Mouse (Mus musculus): ENCODE measurements around the gene Uqcc2.

Uqcc2 gene

GRCm38 (mm10) chr17:27154256-27154655, 20.5 kb upstream of the Uqcc2 start:
- no peak for DNase-seq

- peak; percentile 70 for DNase-seq
These were observed 20.1 kb upstream of the Uqcc2 start for GRCm38 (mm10) chr17:27153773-27154193.

GRCm38 (mm10) chr17:27152976-27153723, 19.4 kb upstream of the Uqcc2 start:
- DNase-seq: peak; percentile 23

- DNase-seq: peak; percentile 49
These were observed 17.7 kb upstream of the Uqcc2 start for GRCm38 (mm10) chr17:27151411-27151810.

GRCm38 (mm10) chr17:27150871-27151270, 17.2 kb upstream of the Uqcc2 start:
- DNase-seq: no peak

GRCm38 (mm10) chr17:27146323-27146923, 12.7 kb upstream of the Uqcc2 start:
- no peak for DNase-seq

- no peak for DNase-seq
These were observed 10.4 kb upstream of the Uqcc2 start for GRCm38 (mm10) chr17:27144152-27144551.

GRCm38 (mm10) chr17:27141971-27142450, 8.3 kb upstream of the Uqcc2 start:
- DNase-seq: no peak

- no peak for DNase-seq
These were observed 6.5 kb upstream of the Uqcc2 start for GRCm38 (mm10) chr17:27140262-27140661.

- peak; percentile 73 for DNase-seq
These were observed 5.6 kb upstream of the Uqcc2 start for GRCm38 (mm10) chr17:27139304-27139703.

- DNase-seq: no peak
These were observed 4.7 kb upstream of the Uqcc2 start for GRCm38 (mm10) chr17:27138396-27138795.

GRCm38 (mm10) chr17:27134715-27135114, 999 bp upstream of the Uqcc2 start:
- no peak for DNase-seq

- no peak for DNase-seq
These were observed 471 bp upstream of the Uqcc2 start for GRCm38 (mm10) chr17:27134187-27134586.

- no peak for DNase-seq
These were observed 1.5 kb downstream of the Uqcc2 start for GRCm38 (mm10) chr17:27132238-27132637.

- no peak for DNase-seq
These were observed 2.5 kb downstream of the Uqcc2 start for GRCm38 (mm10) chr17:27131240-27131665.

GRCm38 (mm10) chr17:27130246-27130645, 3.5 kb downstream of the Uqcc2 start:
- no peak for DNase-seq

- DNase-seq: no peak
These were observed 3.9 kb downstream of the Uqcc2 start for GRCm38 (mm10) chr17:27129819-27130218.

- no peak for DNase-seq
These were observed 4.4 kb downstream of the Uqcc2 start for GRCm38 (mm10) chr17:27129291-27129690.

GRCm38 (mm10) chr17:27128189-27128588, 5.5 kb downstream of the Uqcc2 start:
- DNase-seq: no peak

- no peak for DNase-seq
These were observed 6.7 kb downstream of the Uqcc2 start for GRCm38 (mm10) chr17:27126974-27127373.

GRCm38 (mm10) chr17:27125669-27126202, 8.0 kb downstream of the Uqcc2 start:
- DNase-seq: no peak

GRCm38 (mm10) chr17:27125185-27125584, 8.5 kb downstream of the Uqcc2 start:
- DNase-seq: peak; percentile 70

- DNase-seq: no peak
These were observed 9.8 kb downstream of the Uqcc2 start for GRCm38 (mm10) chr17:27123813-27124375.

- DNase-seq: no peak
These were observed 10.6 kb downstream of the Uqcc2 start for GRCm38 (mm10) chr17:27123103-27123502.
